Mouse (Mus musculus) heart, embryonic 14.5 days (tissue): ENCODE data around the gene Gstm7. TPM values are rescaled to one million over a fixed set of nuclear protein-coding genes. Genes with fewer than 3 reads are reported as not detected.
"Not testable (repeated sequence)": the region's sequence is repeated elsewhere in the genome, so short reads cannot be mapped to it uniquely, and the experiment has no call there.

ENCODE experiments used
- ATAC-seq: fragments of 200-750 bp; cut with Nextera tagmentation; 2 replicates; pipeline ENCODE4 v1.8.0; 2017; ENCODE audit warnings: low read depth, moderate TSS enrichment; ENCODE audit not compliant: insufficient number of reproducible peaks, insufficient read depth, low FRiP score
- H3K27ac ChIP-seq, 2 experiments: fragments of 200-500 bp in 1 of 2; fragments of 300-500 bp in 1 of 2; sonication (generic) in 1 of 2; replicated peaks in 1 of 2; 2 replicates each; pipeline ENCODE4 v1.5.1; 2012 to 2014; ENCODE audit warnings: low read depth in 2 of 2, low read length in 2 of 2, control low read depth in 1 of 2, mild to moderate bottlenecking in 1 of 2, mixed read lengths in 1 of 2; ENCODE audit not compliant: control insufficient read depth in 1 of 2, insufficient read depth in 1 of 2
- H3K27me3 ChIP-seq: fragments of 300-500 bp; sonication (generic); 2 replicates; pipeline ENCODE4 v1.6.1; 2014; ENCODE audit warnings: mild to moderate bottlenecking, low read length, control low read depth; ENCODE audit not compliant: control insufficient read depth, insufficient read depth
- H3K36me3 ChIP-seq: fragments of 300-500 bp; sonication (generic); 2 replicates; pipeline ENCODE4 v1.6.1; 2014; ENCODE audit warnings: mild to moderate bottlenecking, control low read depth, low read length, mixed read lengths; ENCODE audit not compliant: control insufficient read depth, insufficient read depth
- H3K4me1 ChIP-seq, 2 experiments: fragments of 200-500 bp in 1 of 2; fragments of 300-500 bp in 1 of 2; sonication (generic) in 1 of 2; 2 replicates each; pipeline ENCODE4 v1.6.1; 2012 to 2014; ENCODE audit warnings: low read length in 2 of 2, control low read depth in 1 of 2, mixed read lengths in 1 of 2; ENCODE audit not compliant: control insufficient read depth in 2 of 2, insufficient read depth in 2 of 2
- H3K4me2 ChIP-seq: fragments of 300-500 bp; sonication (generic); 2 replicates; pipeline ENCODE4 v1.6.1; 2014; ENCODE audit warnings: mild to moderate bottlenecking, low read length
- H3K4me3 ChIP-seq, 2 experiments: fragments of 200-500 bp in 1 of 2; fragments of 300-500 bp in 1 of 2; sonication (generic) in 1 of 2; 2 replicates each; pipeline ENCODE4 v1.5.1; 2012 to 2014; ENCODE audit warnings: low read length in 2 of 2, mild to moderate bottlenecking in 2 of 2, control low read depth in 1 of 2, low read depth in 1 of 2, moderate library complexity in 1 of 2; ENCODE audit not compliant: control insufficient read depth in 1 of 2, insufficient read depth in 1 of 2
- H3K9ac ChIP-seq: fragments of 300-500 bp; sonication (generic); 2 replicates; pipeline ENCODE4 v1.6.1; 2014; ENCODE audit warnings: mild to moderate bottlenecking, low read length
- H3K9me3 ChIP-seq: fragments of 300-500 bp; sonication (generic); 2 replicates; pipeline ENCODE4 v1.6.1; 2016; ENCODE audit warnings: low read length, control low read depth; ENCODE audit not compliant: control insufficient read depth
- WGBS: fragments of 180-500 bp; shearing (Covaris S2); extraction: QIAGEN DNeasy Blood & Tissue Kit; methylation state at CpG from one replicate; pipeline ENCODE4 v1.1.7; 2014; 5-methylcytosine and 5-hydroxymethylcytosine counted together
- polyA plus RNA-seq: library from polyadenylated mRNA; unstranded; fragments of >200 nt; fragmentation: Nextera tagmentation; extraction: Ambion mirVana; gene quantifications from 2 replicates; pipeline ENCODE4 v1.2.1, GENCODE M21; 2014

The Gstm7 gene
- polyA plus RNA-seq = 20.1 and 22.2 TPM in 2 replicates

GRCm38 (mm10) chr3:107931670-107932069 is at the start of gene Gstm7:
TSS of gene Gstm7 (minus strand) at chr3:107931817.
- Histone ChIP-seq H3K4me3 (peak within 1 kb of the TSS; percentile 37 to 38), H3K4me2 (peak within 1 kb of the TSS; percentile 63), H3K9ac (peak within 1 kb of the TSS; percentile 65), H3K27ac (peak within 1 kb of the TSS; percentile 55 to 79), H3K4me1 (peaks cover 10% of the 10 kb centered on the region in 2 experiments), H3K36me3 (no peaks in the 10 kb centered on the region), H3K9me3 (no peaks in the 10 kb centered on the region), H3K27me3 (no peaks in the 10 kb centered on the region)
- ATAC-seq = peak; percentile 94
- under 1% methylated on average over 10 of the region's 10 CpGs for WGBS

DNA sequence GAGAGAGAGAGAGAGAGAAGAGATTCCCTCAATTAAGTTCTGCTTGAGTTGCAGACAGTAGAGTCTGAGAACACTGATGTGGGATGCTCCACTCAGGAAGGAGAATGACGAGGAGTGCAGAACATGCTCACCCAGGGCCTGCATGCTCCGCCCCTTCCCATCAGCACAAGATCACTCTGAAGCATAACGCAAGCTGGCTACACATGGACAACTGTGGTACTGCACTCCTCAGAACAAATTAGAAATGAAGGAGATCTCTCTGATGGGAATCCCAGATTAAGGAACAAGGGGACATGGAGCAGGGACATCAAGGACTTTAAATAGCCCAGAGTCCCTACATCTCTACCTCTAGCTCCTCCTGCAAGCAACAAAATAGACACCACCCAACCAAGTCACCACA is 49.6 kb upstream of the Gstm7 start:
- Histone ChIP-seq H3K4me1 (peaks cover 2 to 5% of the 10 kb centered on the region in 2 experiments), H3K4me3 (no peak overlapping the region), H3K27ac (no peak overlapping the region), H3K36me3 (no peaks in the 10 kb centered on the region), H3K27me3 (no peaks in the 10 kb centered on the region), H3K4me2 (no peak overlapping the region), H3K9me3 (no peaks in the 10 kb centered on the region), H3K9ac (no peak overlapping the region)
- WGBS = 73% methylated on average over 3 of the region's 3 CpGs
- ATAC-seq = no peak

DNA sequence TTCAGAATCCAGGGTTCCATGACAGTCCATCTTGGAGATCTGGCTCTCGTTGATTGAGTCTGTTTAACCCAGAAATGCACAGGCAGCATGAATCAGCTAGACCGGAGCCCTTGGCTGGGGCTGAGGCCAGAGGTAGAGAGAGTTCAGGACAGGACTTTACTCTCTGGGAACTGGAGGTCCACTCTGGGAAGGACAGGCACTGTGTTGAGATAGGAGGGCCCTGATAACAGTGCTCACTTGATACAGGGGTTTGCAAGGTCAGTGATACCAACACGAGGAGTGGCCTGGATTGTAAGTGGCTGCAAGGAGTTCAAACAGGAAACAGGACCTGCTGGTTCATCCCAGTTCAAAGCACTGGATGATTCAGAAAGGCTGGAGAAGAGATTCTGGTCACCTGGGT is 46.1 kb upstream of the Gstm7 start:
- WGBS = 38% methylated on average over 3 of the region's 3 CpGs
- H3K9me3 ChIP-seq = no peaks in the 10 kb centered on the region
- no peak overlapping the region for H3K9ac ChIP-seq
- no peak overlapping the region for H3K4me2 ChIP-seq
- ATAC-seq = no peak
- H3K4me1 ChIP-seq = no peaks in the 10 kb centered on the region; a peak in 1 of 4 replicates
- no peak overlapping the region for H3K4me3 ChIP-seq
- H3K27ac ChIP-seq = no peak overlapping the region
- no peaks in the 10 kb centered on the region for H3K36me3 ChIP-seq
- H3K27me3 ChIP-seq = no peaks in the 10 kb centered on the region

- Histone ChIP-seq H3K9ac (no peak overlapping the region), H3K4me2 (no peak overlapping the region), H3K36me3 (no peaks in the 10 kb centered on the region), H3K9me3 (no peaks in the 10 kb centered on the region), H3K4me3 (no peak overlapping the region), H3K4me1 (no peaks in the 10 kb centered on the region; a peak in 1 of 4 replicates), H3K27me3 (no peaks in the 10 kb centered on the region), H3K27ac (no peak overlapping the region)
- no peak for ATAC-seq
- WGBS = 83% methylated on average over 1 of the region's 1 CpGs
These were observed 42.6 kb upstream of the Gstm7 start for GRCm38 (mm10) chr3:107974237-107974636.

DNA sequence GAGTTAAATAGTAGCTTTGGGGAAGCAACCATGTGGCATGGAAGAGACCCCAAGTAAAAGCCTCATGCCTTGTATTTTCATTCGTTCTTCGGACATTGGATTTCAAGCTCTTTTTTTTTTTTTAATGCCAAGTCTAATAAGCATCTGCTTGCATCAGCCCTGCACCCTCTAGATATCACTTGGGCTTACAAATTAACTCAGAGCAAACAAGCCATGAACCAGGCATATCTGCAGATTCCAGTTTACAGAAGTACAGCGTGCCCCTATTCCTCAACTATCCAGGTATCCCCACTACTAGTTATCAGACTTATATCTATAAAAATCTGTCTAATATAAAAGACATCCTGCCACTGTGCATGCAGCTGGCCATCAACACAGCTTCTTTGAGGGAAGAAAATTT is 40.5 kb upstream of the Gstm7 start:
- Histone ChIP-seq H3K4me3 (no peak overlapping the region), H3K4me1 (no peaks in the 10 kb centered on the region), H3K27ac (no peak overlapping the region), H3K4me2 (no peak overlapping the region), H3K9ac (no peak overlapping the region), H3K9me3 (no peaks in the 10 kb centered on the region), H3K36me3 (no peaks in the 10 kb centered on the region), H3K27me3 (no peaks in the 10 kb centered on the region)
- 88% methylated on average over 3 of the region's 3 CpGs for WGBS
- no peak for ATAC-seq

DNA sequence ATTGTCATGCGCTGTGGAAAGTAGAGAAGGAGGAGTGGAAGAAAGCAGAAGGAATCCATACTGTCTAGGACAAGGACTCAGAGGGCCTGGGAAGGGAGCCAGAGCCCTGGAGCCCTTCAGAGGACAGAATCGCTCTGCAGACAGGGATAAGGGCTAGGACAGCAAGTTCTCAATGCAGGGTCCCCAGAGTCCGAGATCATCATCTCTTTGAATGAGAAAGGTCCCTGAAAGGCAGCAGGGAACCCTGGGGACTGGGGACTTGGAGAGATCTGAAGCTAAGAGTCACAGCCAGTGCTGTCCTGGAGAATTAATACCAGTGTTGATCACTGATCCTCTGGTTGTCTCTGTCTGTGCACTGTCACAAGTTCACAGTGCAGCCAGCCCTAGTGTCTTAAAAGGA is 39.5 kb upstream of the Gstm7 start:
- WGBS = 41% methylated on average over 3 of the region's 3 CpGs
- not testable (repeated sequence) for H3K9me3 ChIP-seq, ATAC-seq

GRCm38 (mm10) chr3:107968724-107969395 is 37.2 kb upstream of the Gstm7 start, which contains the start of gene Gstm3:
TSS of gene Gstm3 (minus strand) at chr3:107969283.
- no peak for ATAC-seq
- WGBS = 46% methylated on average over 13 of the region's 13 CpGs

More for the DNA sequence above, 39.5 kb upstream of the Gstm7 start:
- H3K9ac ChIP-seq, H3K27ac ChIP-seq, H3K4me1 ChIP-seq, H3K27me3 ChIP-seq, H3K36me3 ChIP-seq, H3K4me2 ChIP-seq, H3K4me3 ChIP-seq: not testable (repeated sequence)

DNA sequence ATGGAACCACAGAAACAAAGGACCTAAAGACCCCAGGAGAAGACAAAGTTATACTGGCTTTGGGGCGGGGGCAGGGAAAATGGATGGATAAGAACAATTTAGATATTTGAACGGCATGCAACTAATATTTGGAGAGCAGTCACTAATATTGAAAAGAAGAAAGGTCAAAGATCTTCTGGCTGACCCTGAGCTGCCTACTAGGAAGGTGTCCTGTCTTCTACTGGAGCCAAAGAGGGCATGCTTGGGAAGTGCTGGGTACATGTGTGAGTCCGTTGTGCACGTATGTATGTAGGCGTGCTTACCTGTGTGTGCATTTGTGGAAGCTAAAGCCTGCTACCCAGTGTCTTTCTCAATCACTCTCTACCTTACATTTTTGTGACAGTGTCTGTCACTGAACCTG is 35.0 kb upstream of the Gstm7 start:
- Histone ChIP-seq H3K4me2 (no peak overlapping the region), H3K4me3 (no peak overlapping the region), H3K27ac (no peak overlapping the region), H3K4me1 (peaks cover 0 to 2% of the 10 kb centered on the region in 2 experiments; a peak in 1 of 4 replicates), H3K36me3 (no peaks in the 10 kb centered on the region), H3K27me3 (no peaks in the 10 kb centered on the region), H3K9ac (no peak overlapping the region), H3K9me3 (no peaks in the 10 kb centered on the region)
- WGBS = 95% methylated on average over 5 of the region's 5 CpGs
- ATAC-seq = no peak

More at GRCm38 (mm10) chr3:107968724-107969395, 37.2 kb upstream of the Gstm7 start, which contains the start of gene Gstm3:
- H3K9ac ChIP-seq = no peak within 1 kb of the TSS
- no peaks in the 10 kb centered on the region for H3K36me3 ChIP-seq
- H3K4me2 ChIP-seq = no peak within 1 kb of the TSS
- no peak within 1 kb of the TSS for H3K27ac ChIP-seq
- H3K9me3 ChIP-seq = no peaks in the 10 kb centered on the region
- H3K4me3 ChIP-seq = no peak within 1 kb of the TSS
- H3K4me1 ChIP-seq = peaks cover 0 to 2% of the 10 kb centered on the region in 2 experiments; a peak in 1 of 4 replicates
- H3K27me3 ChIP-seq = no peaks in the 10 kb centered on the region
